ENCODE assay signal across 28 mouse cellular contexts in genomic region chr1:139092722-139093121, GRCm38 (mm10).
DNase-seq lines count a peak whose midpoint lies in the region; ATAC-seq lines count a peak whose summit lies in the region.
"Had no signal": no experiment of that assay in that cellular context is flagged by ENCODE, and none has a peak within 500 bp of the region (broad histone marks: within the 10 kb centered on the region; RNA-seq: fewer than 3 reads in every experiment).

No protein-coding gene starts in this region.

- H3K27ac ChIP-seq in kidney, embryonic 16.5 days (ENCODE audit: low read length), result no peak overlapping the region
- 0 out of 2 replicates have a peak overlapping the region, but pooled peaks have one; percentile 6 for H3K27ac ChIP-seq in midbrain, embryonic 14.5 days (replicated peaks; ENCODE audit: low read depth, low read length)
- H3K27ac ChIP-seq in midbrain, embryonic 15.5 days, result no peak overlapping the region
- H3K27ac ChIP-seq in limb, embryonic 10.5 days, result peak overlapping the region; percentile 83
- H3K27ac ChIP-seq in hindbrain, embryonic 12.5 days, result no peak overlapping the region
- H3K27ac ChIP-seq: liver, embryonic 15.5 days; neural tube, embryonic 15.5 days had no signal

- no peak overlapping the region for H3K9ac ChIP-seq in kidney, embryonic 16.5 days (replicated peaks; ENCODE audit: low read length)
- H3K9ac ChIP-seq in midbrain, embryonic 14.5 days (replicated peaks; ENCODE audit: low read length), result no peak overlapping the region
- H3K9ac ChIP-seq in midbrain, embryonic 15.5 days, result no peak overlapping the region
- H3K9ac ChIP-seq in hindbrain, embryonic 12.5 days, result no peak overlapping the region
- H3K9ac ChIP-seq: forebrain, postnatal 0 days; heart, embryonic 12.5 days; liver, embryonic 15.5 days; neural tube, embryonic 15.5 days had no signal

- H3K4me2 ChIP-seq in kidney, embryonic 16.5 days (replicated peaks; ENCODE audit: low read depth, low read length), result no peak overlapping the region
- no peak overlapping the region for H3K4me2 ChIP-seq in midbrain, embryonic 14.5 days (ENCODE audit: low read length)
- H3K4me2 ChIP-seq in midbrain, embryonic 15.5 days, result no peak overlapping the region
- no peak overlapping the region for H3K4me2 ChIP-seq in hindbrain, embryonic 12.5 days (replicated peaks)
- H3K4me2 ChIP-seq: heart, embryonic 12.5 days; liver, embryonic 15.5 days; neural tube, embryonic 15.5 days had no signal

- ATAC-seq in kidney, embryonic 16.5 days (ENCODE audit: low FRiP score, low TSS enrichment), result no peak
- ATAC-seq in midbrain, embryonic 14.5 days (ENCODE audit: low FRiP score, low TSS enrichment), result no peak
- ATAC-seq in midbrain, embryonic 15.5 days (replicated peaks), result no peak
- no peak for ATAC-seq in hindbrain, embryonic 12.5 days (ENCODE audit: low FRiP score)
- ATAC-seq: forebrain, postnatal 0 days; Patski had no signal

- no peaks in the 10 kb centered on the region for H3K27me3 ChIP-seq in kidney, embryonic 16.5 days (ENCODE audit: insufficient read depth, low read length)
- H3K27me3 ChIP-seq in midbrain, embryonic 14.5 days (ENCODE audit: control insufficient read depth, insufficient read depth, low read length), result no peaks in the 10 kb centered on the region
- H3K27me3 ChIP-seq in midbrain, embryonic 15.5 days (replicated peaks), result no peaks in the 10 kb centered on the region
- no peaks in the 10 kb centered on the region for H3K27me3 ChIP-seq in limb, embryonic 10.5 days (ENCODE audit: low read depth, poor library complexity, severe bottlenecking)
- H3K27me3 ChIP-seq in hindbrain, embryonic 12.5 days, result no peaks in the 10 kb centered on the region
- H3K27me3 ChIP-seq: CH12.LX; heart, embryonic 12.5 days; liver, embryonic 15.5 days; megakaryocyte, embryonic 14.5 days; neural tube, embryonic 15.5 days; Patski had no signal

- peak; percentile 2 to 8 for DNase-seq in kidney, adult 8-10 months
- DNase-seq in midbrain, embryonic 14.5 days, result no peak
- DNase-seq in limb, embryonic 10.5 days (ENCODE audit: low spot score), result peak; percentile 61
- DNase-seq in urinary bladder, postnatal 25 days (ENCODE audit: low spot score), result no peak
- DNase-seq: adrenal gland, adult 2 months; B cell, adult 2 months; cerebellum, adult 11-12 months; cerebellum, postnatal 10 days; forebrain, postnatal 0 days; gastrocnemius, postnatal 25 days; heart, adult 18-20 months; heart, postnatal 10 days; kidney, adult 18-20 months; layer of hippocampus, adult 9-11 months; liver; lung, postnatal 36 days; right cerebral cortex, adult 18-20 months; thymus, adult 2 months had no signal

- no peaks in the 10 kb centered on the region for H3K36me3 ChIP-seq in kidney, embryonic 16.5 days (ENCODE audit: insufficient read depth, low read length)
- H3K36me3 ChIP-seq in midbrain, embryonic 14.5 days (ENCODE audit: control insufficient read depth, insufficient read depth, low read length), result no peaks in the 10 kb centered on the region
- H3K36me3 ChIP-seq in midbrain, embryonic 15.5 days (replicated peaks), result no peaks in the 10 kb centered on the region
- peaks cover 1% of the 10 kb centered on the region; the same call in 1 of the 2 replicates for H3K36me3 ChIP-seq in limb, embryonic 10.5 days
- no peaks in the 10 kb centered on the region for H3K36me3 ChIP-seq in hindbrain, embryonic 12.5 days
- H3K36me3 ChIP-seq: liver, embryonic 15.5 days; neural tube, embryonic 15.5 days had no signal

- no peak overlapping the region for H3K4me3 ChIP-seq in kidney, embryonic 16.5 days (ENCODE audit: low read length)
- no peak overlapping the region for H3K4me3 ChIP-seq in midbrain, embryonic 14.5 days (replicated peaks; ENCODE audit: low read depth, low read length)
- H3K4me3 ChIP-seq in midbrain, embryonic 15.5 days, result no peak overlapping the region
- H3K4me3 ChIP-seq in limb, embryonic 10.5 days, result no peak overlapping the region
- H3K4me3 ChIP-seq in hindbrain, embryonic 12.5 days, result no peak overlapping the region
- H3K4me3 ChIP-seq: heart, embryonic 12.5 days; liver, embryonic 15.5 days; megakaryocyte, embryonic 14.5 days; neural tube, embryonic 15.5 days had no signal

- H3K9me3 ChIP-seq in kidney, embryonic 16.5 days (ENCODE audit: low read length), result no peaks in the 10 kb centered on the region
- no peaks in the 10 kb centered on the region for H3K9me3 ChIP-seq in midbrain, embryonic 14.5 days (ENCODE audit: control insufficient read depth, low read length)
- H3K9me3 ChIP-seq in midbrain, embryonic 15.5 days, result no peaks in the 10 kb centered on the region
- H3K9me3 ChIP-seq in limb, embryonic 10.5 days (replicated peaks), result no peaks in the 10 kb centered on the region
- H3K9me3 ChIP-seq in hindbrain, embryonic 12.5 days (replicated peaks), result no peaks in the 10 kb centered on the region
- H3K9me3 ChIP-seq: G1E; heart, embryonic 12.5 days; liver, embryonic 15.5 days; megakaryocyte, embryonic 14.5 days; neural tube, embryonic 15.5 days had no signal

- 41% methylated on average over 4 of the region's 4 CpGs for whole genome bisulfite sequencing in kidney, embryonic 16.5 days
- 77% methylated on average over 4 of the region's 4 CpGs for WGBS in midbrain, embryonic 14.5 days
- 72% methylated on average over 4 of the region's 4 CpGs for WGBS in midbrain, embryonic 15.5 days
- 17% methylated on average over 4 of the region's 4 CpGs for WGBS in limb, embryonic 10.5 days
- 76% methylated on average over 4 of the region's 4 CpGs for WGBS in hindbrain, embryonic 12.5 days

- H3K4me1 ChIP-seq in kidney, embryonic 16.5 days (ENCODE audit: insufficient read depth, low read length), result no peaks in the 10 kb centered on the region
- no peaks in the 10 kb centered on the region for H3K4me1 ChIP-seq in midbrain, embryonic 14.5 days (ENCODE audit: control insufficient read depth, insufficient read depth, low read length)
- H3K4me1 ChIP-seq in midbrain, embryonic 15.5 days, result 0 out of 2 replicates have a peak, but pooled peaks cover 2% of the 10 kb centered on the region
- H3K4me1 ChIP-seq in limb, embryonic 10.5 days, result peaks cover 52% of the 10 kb centered on the region
- H3K4me1 ChIP-seq in hindbrain, embryonic 12.5 days, result no peaks in the 10 kb centered on the region
- H3K4me1 ChIP-seq: heart, embryonic 12.5 days; liver, embryonic 15.5 days; neural tube, embryonic 15.5 days had no signal

Comparison
In these comparisons a context has a peak if more than half of its experiments do, and no peak if none do; other contexts are left out.
1. H3K27ac ChIP-seq: peak in midbrain, embryonic 14.5 days (single experiment) and limb, embryonic 10.5 days (single experiment); none in kidney, embryonic 16.5 days (single experiment), midbrain, embryonic 15.5 days (single experiment) and hindbrain, embryonic 12.5 days (single experiment).
2. DNase-seq: peak in kidney, adult 8-10 months (2 of 2) and limb, embryonic 10.5 days (single experiment); none in midbrain, embryonic 14.5 days (single experiment) and urinary bladder, postnatal 25 days (single experiment).